Mouse (Mus musculus) liver, embryonic 14.5 days (tissue): ENCODE measurements around the gene Prss27. TPM values are rescaled to one million over a fixed set of nuclear protein-coding genes. Genes with fewer than 3 reads are reported as not detected.

Experiments
- ATAC-seq: fragments of 200-750 bp; cut with Nextera tagmentation; 2 replicates; pipeline ENCODE4 v1.8.0; 2017; ENCODE audit warnings: moderate number of reproducible peaks, mild to moderate bottlenecking, moderate library complexity; ENCODE audit not compliant: insufficient read depth
- DNase-seq, 3 experiments: peaks; one replicate each; pipeline ENCODE4 v3.0.0-alpha.2; 2012 to 2013; ENCODE audit warnings: low read depth in 3 of 3, low spot score in 3 of 3
- H3K27ac ChIP-seq: fragments of 300-500 bp; sonication (generic); 2 replicates; pipeline ENCODE4 v1.5.1; 2014; ENCODE audit warnings: moderate library complexity, mild to moderate bottlenecking, control low read depth, inconsistent platforms
- H3K27me3 ChIP-seq: fragments of 300-500 bp; sonication (generic); 2 replicates; pipeline ENCODE4 v1.6.1; 2014; ENCODE audit warnings: mild to moderate bottlenecking, low read length, moderate library complexity; ENCODE audit not compliant: control insufficient read depth, insufficient read depth
- H3K36me3 ChIP-seq: fragments of 300-500 bp; sonication (generic); replicated peaks from 2 replicates; pipeline ENCODE4 v1.6.1; 2014; ENCODE audit warnings: low read depth; ENCODE audit not compliant: control insufficient read depth, insufficient read depth
- H3K4me1 ChIP-seq, 2 experiments: fragments of 200-500 bp in 1 of 2; fragments of 300-500 bp in 1 of 2; sonication (generic) in 1 of 2; replicated peaks; 2 replicates each; pipeline ENCODE4 v1.6.1; 2012 to 2014; ENCODE audit warnings: antibody characterized with exemption in 1 of 2, inconsistent platforms in 1 of 2, low read length in 1 of 2; ENCODE audit not compliant: control insufficient read depth in 2 of 2, insufficient read depth in 2 of 2
- H3K4me2 ChIP-seq: fragments of 300-500 bp; sonication (generic); 2 replicates; pipeline ENCODE4 v1.6.1; 2014; ENCODE audit warnings: low read depth, mild to moderate bottlenecking, control low read depth, moderate library complexity
- H3K4me3 ChIP-seq, 2 experiments: fragments of 200-500 bp in 1 of 2; fragments of 300-500 bp in 1 of 2; sonication (generic) in 1 of 2; 2 replicates each; pipeline ENCODE4 v1.5.1; 2012 to 2014; ENCODE audit warnings: low read depth in 2 of 2, low read length in 2 of 2, mild to moderate bottlenecking in 2 of 2, control low read depth in 1 of 2, inconsistent platforms in 1 of 2, moderate library complexity in 1 of 2; ENCODE audit not compliant: insufficient read depth in 1 of 2
- H3K9ac ChIP-seq: fragments of 300-500 bp; sonication (generic); replicated peaks from 2 replicates; pipeline ENCODE4 v1.6.1; 2014; ENCODE audit warnings: mild to moderate bottlenecking, control low read depth, moderate library complexity
- H3K9me3 ChIP-seq: fragments of 300-500 bp; sonication (generic); 2 replicates; pipeline ENCODE4 v1.6.1; 2016; ENCODE audit warnings: low read length, mixed read lengths; ENCODE audit not compliant: control insufficient read depth
- CTCF ChIP-seq: IDR thresholded peaks from 2 replicates; pipeline ENCODE4 v1.5.1; 2016; ENCODE audit warnings: antibody characterized with exemption, low read depth, control low read depth
- EP300 ChIP-seq: IDR thresholded peaks from 2 replicates; pipeline ENCODE4 v1.6.1; 2016; ENCODE audit warnings: antibody characterized with exemption, low read depth
- WGBS: fragments of 180-500 bp; shearing (Covaris S2); extraction: QIAGEN DNeasy Blood & Tissue Kit; methylation state at CpG from one replicate; pipeline ENCODE4 v1.1.7; 2014; ENCODE audit not compliant: insufficient replicate concordance; 5-methylcytosine and 5-hydroxymethylcytosine counted together
- microRNA-seq: library from miRNA; unstranded; fragments of <30 nt; microRNA quantifications from one replicate; pipeline ENCODE4, GENCODE M21; 2016
- polyA plus RNA-seq, 2 experiments: library from polyadenylated mRNA; depleted of rRNA in 1 of 2; stranded (reverse) in 1 of 2; unstranded in 1 of 2; fragments of >200 nt; fragmentation: Nextera tagmentation in 1 of 2; extraction: Ambion mirVana in 1 of 2; gene quantifications; 2 replicates each; pipeline versions ENCODE4 v1.2.1 to v1.2.3; 2012 to 2014

Gene Prss27
- polyA plus RNA-seq, 2 experiments = not detected

DNA sequence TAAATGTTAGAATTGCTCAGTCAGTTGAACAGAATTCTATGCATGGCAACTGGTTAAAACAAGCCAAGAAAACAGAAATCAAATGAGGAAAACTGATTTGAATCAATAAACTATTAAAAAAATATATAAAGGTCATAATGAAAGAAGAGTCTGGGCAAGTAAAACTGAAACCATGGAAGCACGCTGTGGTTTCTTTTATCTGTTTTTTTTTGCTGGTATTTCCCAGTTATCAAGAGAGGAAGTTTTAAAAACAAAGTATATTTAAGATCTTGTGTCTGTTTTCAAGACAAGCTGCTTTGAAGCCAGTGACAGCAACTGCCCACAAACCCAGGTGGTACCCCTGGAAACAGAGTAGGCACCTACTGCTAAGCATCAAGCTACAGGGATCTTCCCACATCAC lies 52.6 kb downstream of the Prss27 start:
- no peak for DNase-seq
- H3K27me3 ChIP-seq = no peaks in the 10 kb centered on the region
- H3K4me2 ChIP-seq = no peak overlapping the region
- no peak overlapping the region for H3K4me3 ChIP-seq
- ATAC-seq = no peak
- TF ChIP-seq CTCF = no peak
- TF ChIP-seq EP300 = no peak
- H3K9me3 ChIP-seq = no peaks in the 10 kb centered on the region
- H3K4me1 ChIP-seq = no peaks in the 10 kb centered on the region
- H3K27ac ChIP-seq = no peak overlapping the region
- H3K36me3 ChIP-seq = peaks cover 28% of the 10 kb centered on the region
- WGBS = 66% methylated on average over 1 of the region's 1 CpGs
- H3K9ac ChIP-seq = no peak overlapping the region

Small RNA genes lying within 50 kb of the gene (microRNA-seq; reads per million reads assigned to microRNA genes)
- gene Gm27700 = not detected

Other genes with a start within 250 kb of the Prss27 start
- gene Srrm2, start 247.6 kb upstream of the Prss27 start, polyA plus RNA-seq (2012; rRNA removed) = 136 and 152 TPM in 2 replicates
- gene Srrm2, start 247.6 kb upstream of the Prss27 start, polyA plus RNA-seq (2014; fragmentation: Nextera tagmentation; extraction: Ambion mirVana) = 107 and 120 TPM in 2 replicates
- 277 and 284 TPM in 2 replicates for gene Elob, start 209.0 kb upstream of the Prss27 start, polyA plus RNA-seq (2012; rRNA removed)
- gene Elob, start 209.0 kb upstream of the Prss27 start, polyA plus RNA-seq (2014; fragmentation: Nextera tagmentation; extraction: Ambion mirVana) = 519 and 544 TPM in 2 replicates
- gene Prss33, start 202.1 kb upstream of the Prss27 start, polyA plus RNA-seq (2012; rRNA removed) = 0.04 TPM in 1 of 2 replicates, not detected in the other
- gene Prss33, start 202.1 kb upstream of the Prss27 start, polyA plus RNA-seq (2014; fragmentation: Nextera tagmentation; extraction: Ambion mirVana) = not detected in 2 replicates
- 0.06 TPM in 1 of 2 replicates, not detected in the other for gene Prss32, start 194.3 kb upstream of the Prss27 start, polyA plus RNA-seq (2012; rRNA removed)
- not detected in 2 replicates for gene Prss32, start 194.3 kb upstream of the Prss27 start, polyA plus RNA-seq (2014; fragmentation: Nextera tagmentation; extraction: Ambion mirVana)
- 0.09 and 0.18 TPM in 2 replicates for gene Prss41, start 194.0 kb upstream of the Prss27 start, polyA plus RNA-seq (2012; rRNA removed)
- gene Prss41, start 194.0 kb upstream of the Prss27 start, polyA plus RNA-seq (2014; fragmentation: Nextera tagmentation; extraction: Ambion mirVana) = 0.06 TPM in 1 of 2 replicates, not detected in the other
- not detected in 2 replicates for gene Prss21, start 170.1 kb upstream of the Prss27 start, polyA plus RNA-seq (2012; rRNA removed)
- not detected in 2 replicates for gene Prss21, start 170.1 kb upstream of the Prss27 start, polyA plus RNA-seq (2014; fragmentation: Nextera tagmentation; extraction: Ambion mirVana)
- not detected in 2 replicates for gene Dcpp1, start 157.3 kb upstream of the Prss27 start, polyA plus RNA-seq (2012; rRNA removed)
- not detected in 2 replicates for gene Dcpp1, start 157.3 kb upstream of the Prss27 start, polyA plus RNA-seq (2014; fragmentation: Nextera tagmentation; extraction: Ambion mirVana)
- gene Dcpp2, start 157.3 kb upstream of the Prss27 start, polyA plus RNA-seq (2012; rRNA removed) = not detected in 2 replicates
- gene Dcpp2, start 157.3 kb upstream of the Prss27 start, polyA plus RNA-seq (2014; fragmentation: Nextera tagmentation; extraction: Ambion mirVana) = not detected in 2 replicates
- gene Dcpp3, start 120.7 kb upstream of the Prss27 start, polyA plus RNA-seq (2012; rRNA removed) = not detected in 2 replicates
- not detected in 2 replicates for gene Dcpp3, start 120.7 kb upstream of the Prss27 start, polyA plus RNA-seq (2014; fragmentation: Nextera tagmentation; extraction: Ambion mirVana)
- gene Sbp, start 96.5 kb upstream of the Prss27 start, polyA plus RNA-seq (2012; rRNA removed) = not detected in 2 replicates
- gene Sbp, start 96.5 kb upstream of the Prss27 start, polyA plus RNA-seq (2014; fragmentation: Nextera tagmentation; extraction: Ambion mirVana) = not detected in 2 replicates
- not detected in 2 replicates for gene Sbpl, start 82.9 kb upstream of the Prss27 start, polyA plus RNA-seq (2012; rRNA removed)
- not detected in 2 replicates for gene Sbpl, start 82.9 kb upstream of the Prss27 start, polyA plus RNA-seq (2014; fragmentation: Nextera tagmentation; extraction: Ambion mirVana)
- 0.07 and 0.13 TPM in 2 replicates for gene Prss30, start 57.6 kb upstream of the Prss27 start, polyA plus RNA-seq (2012; rRNA removed)
- gene Prss30, start 57.6 kb upstream of the Prss27 start, polyA plus RNA-seq (2014; fragmentation: Nextera tagmentation; extraction: Ambion mirVana) = 0.06 TPM in 1 of 2 replicates, not detected in the other
- gene Prss22, start 40.0 kb upstream of the Prss27 start, polyA plus RNA-seq (2012; rRNA removed) = not detected in 2 replicates
- not detected in 2 replicates for gene Prss22, start 40.0 kb upstream of the Prss27 start, polyA plus RNA-seq (2014; fragmentation: Nextera tagmentation; extraction: Ambion mirVana)
- 9.3 and 10.0 TPM in 2 replicates for gene Kctd5, start 35.3 kb downstream of the Prss27 start, polyA plus RNA-seq (2012; rRNA removed)
- gene Kctd5, start 35.3 kb downstream of the Prss27 start, polyA plus RNA-seq (2014; fragmentation: Nextera tagmentation; extraction: Ambion mirVana) = 10.9 and 11.3 TPM in 2 replicates
- gene Pdpk1, start 112.8 kb downstream of the Prss27 start, polyA plus RNA-seq (2012; rRNA removed) = 8.5 and 9.7 TPM in 2 replicates
- 24.5 and 25.5 TPM in 2 replicates for gene Pdpk1, start 112.8 kb downstream of the Prss27 start, polyA plus RNA-seq (2014; fragmentation: Nextera tagmentation; extraction: Ambion mirVana)
- gene Amdhd2, start 125.6 kb downstream of the Prss27 start, polyA plus RNA-seq (2012; rRNA removed) = 11.6 and 12.7 TPM in 2 replicates
- gene Amdhd2, start 125.6 kb downstream of the Prss27 start, polyA plus RNA-seq (2014; fragmentation: Nextera tagmentation; extraction: Ambion mirVana) = 17.6 and 21.7 TPM in 2 replicates
- gene Atp6v0c, start 131.6 kb downstream of the Prss27 start, polyA plus RNA-seq (2012; rRNA removed) = 236 and 271 TPM in 2 replicates
- 326 and 346 TPM in 2 replicates for gene Atp6v0c, start 131.6 kb downstream of the Prss27 start, polyA plus RNA-seq (2014; fragmentation: Nextera tagmentation; extraction: Ambion mirVana)
- 14.1 TPM in 2 replicates for gene Tbc1d24, start 167.4 kb downstream of the Prss27 start, polyA plus RNA-seq (2012; rRNA removed)
- gene Tbc1d24, start 167.4 kb downstream of the Prss27 start, polyA plus RNA-seq (2014; fragmentation: Nextera tagmentation; extraction: Ambion mirVana) = 4.9 and 5.4 TPM in 2 replicates
- gene Ntn3, start 171.4 kb downstream of the Prss27 start, polyA plus RNA-seq (2012; rRNA removed) = 0.59 and 0.64 TPM in 2 replicates
- 0.45 and 0.69 TPM in 2 replicates for gene Ntn3, start 171.4 kb downstream of the Prss27 start, polyA plus RNA-seq (2014; fragmentation: Nextera tagmentation; extraction: Ambion mirVana)
- 18.3 and 21.1 TPM in 2 replicates for gene Tedc2, start 182.7 kb downstream of the Prss27 start, polyA plus RNA-seq (2012; rRNA removed)
- 7.7 and 7.9 TPM in 2 replicates for gene Tedc2, start 182.7 kb downstream of the Prss27 start, polyA plus RNA-seq (2014; fragmentation: Nextera tagmentation; extraction: Ambion mirVana)
- gene Ccnf, start 213.3 kb downstream of the Prss27 start, polyA plus RNA-seq (2012; rRNA removed) = 34.0 and 36.9 TPM in 2 replicates
- 69.5 and 71.7 TPM in 2 replicates for gene Ccnf, start 213.3 kb downstream of the Prss27 start, polyA plus RNA-seq (2014; fragmentation: Nextera tagmentation; extraction: Ambion mirVana)